Mouse (Mus musculus) heart, adult 18-20 months (tissue): ENCODE results near the gene Gm973. TPM values are rescaled to one million over a fixed set of nuclear protein-coding genes. Genes with fewer than 3 reads are reported as not detected.

Experiments
- DNase-seq, 2 experiments: peaks; one replicate each; pipeline ENCODE4 v3.0.0; 2021 to 2022; ENCODE audit warnings: mixed read lengths in 1 of 2
- total RNA-seq, 2 experiments: library from RNA; stranded (reverse); gene quantifications; 2 replicates each; pipeline ENCODE4 v1.2.3; 2021

Gm973 gene
- total RNA-seq, 2 experiments from 2014 or later: 0.85 TPM; not detected in 1

GRCm38 (mm10) chr1:59491517-59491916 is 24.5 kb upstream of the Gm973 start:
- DNase-seq: no peak

GRCm38 (mm10) chr1:59492432-59492831 is 23.6 kb upstream of the Gm973 start:
- DNase-seq: no peak

GRCm38 (mm10) chr1:59495970-59496369 is 20.1 kb upstream of the Gm973 start:
- no peak for DNase-seq

- no peak for DNase-seq
Measured at GRCm38 (mm10) chr1:59497741-59498613, 18.1 kb upstream of the Gm973 start.

GRCm38 (mm10) chr1:59499327-59499726 is 16.7 kb upstream of the Gm973 start:
- DNase-seq: no peak

GRCm38 (mm10) chr1:59502355-59502754 is 13.7 kb upstream of the Gm973 start:
- DNase-seq: no peak

GRCm38 (mm10) chr1:59503659-59504301 is 12.3 kb upstream of the Gm973 start:
- DNase-seq: no peak

GRCm38 (mm10) chr1:59504302-59504700 is 11.8 kb upstream of the Gm973 start:
- DNase-seq: no peak

GRCm38 (mm10) chr1:59508463-59509139 is 7.5 kb upstream of the Gm973 start:
- DNase-seq: peak; percentile 24 to 47

GRCm38 (mm10) chr1:59511566-59512270 is 4.3 kb upstream of the Gm973 start:
- DNase-seq: no peak

GRCm38 (mm10) chr1:59520226-59520837 is 4.3 kb downstream of the Gm973 start:
- DNase-seq: no peak

- no peak for DNase-seq
Measured at GRCm38 (mm10) chr1:59522456-59522855, 6.4 kb downstream of the Gm973 start.

GRCm38 (mm10) chr1:59523378-59523958 is 7.4 kb downstream of the Gm973 start:
- DNase-seq: no peak

- no peak for DNase-seq
Measured at GRCm38 (mm10) chr1:59524071-59524470, 8.0 kb downstream of the Gm973 start.

- no peak for DNase-seq
Measured at GRCm38 (mm10) chr1:59524759-59525158, 8.7 kb downstream of the Gm973 start.

GRCm38 (mm10) chr1:59527219-59527618 is 11.2 kb downstream of the Gm973 start:
- no peak for DNase-seq

GRCm38 (mm10) chr1:59534976-59535810 is 19.1 kb downstream of the Gm973 start:
- no peak for DNase-seq

- no peak for DNase-seq
Measured at GRCm38 (mm10) chr1:59538381-59538780, 22.3 kb downstream of the Gm973 start.

GRCm38 (mm10) chr1:59540537-59541148 is 24.6 kb downstream of the Gm973 start:
- no peak for DNase-seq
